Mouse (Mus musculus) spleen, postnatal 36 days (tissue): Measurements from ENCODE around the gene Srf.

Experiments
- DNase-seq, 2 experiments: peaks; one replicate each; pipeline ENCODE4 v3.0.0; 2022; ENCODE audit warnings: low spot score in 2 of 2, mixed read lengths in 1 of 2

Srf gene

DNA sequence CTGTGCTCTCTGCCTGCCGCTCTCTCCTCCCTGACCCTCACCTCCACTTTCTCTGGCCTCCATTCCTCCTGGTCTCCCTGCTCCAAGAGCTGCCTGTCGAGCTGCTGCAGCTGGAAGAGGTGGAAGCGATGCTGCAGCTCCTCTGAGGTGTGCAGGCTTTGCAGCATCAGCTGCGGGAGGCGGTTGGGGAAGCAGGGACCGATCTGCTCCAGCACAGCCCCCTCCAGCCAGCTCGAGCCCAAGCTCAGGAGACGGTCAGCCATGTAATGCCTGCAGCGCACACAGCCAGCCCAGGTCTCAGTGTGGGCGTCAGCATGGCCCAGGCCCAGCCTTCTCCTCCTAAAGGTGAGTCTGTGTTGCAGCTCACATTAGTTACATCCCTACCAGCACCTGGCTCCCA, 36.0 kb downstream of the Srf start:
- DNase-seq = no peak

DNA sequence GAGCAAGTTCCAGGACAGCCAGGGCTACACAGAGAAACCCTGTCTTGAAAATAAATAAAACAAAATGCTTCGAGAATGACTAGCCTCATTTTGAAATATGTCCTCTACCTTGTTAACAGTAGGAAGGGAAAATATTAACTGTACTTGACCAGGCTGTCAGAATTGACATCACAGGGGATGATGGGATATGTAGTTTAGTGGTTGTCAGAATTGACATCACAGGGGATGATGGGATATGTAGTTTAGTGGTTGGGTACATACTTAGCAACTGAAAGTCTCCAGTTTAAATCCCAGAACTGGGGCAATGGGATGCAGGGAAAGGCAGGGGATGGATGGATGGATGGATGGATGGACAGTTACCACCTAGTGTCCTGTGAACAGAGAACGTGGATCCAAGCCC, 42.6 kb downstream of the Srf start:
- no peak for DNase-seq

GRCm38 (mm10) chr17:46511059-46511710, 44.8 kb downstream of the Srf start:
- DNase-seq = no peak

- DNase-seq = no peak
These were observed 50.4 kb downstream of the Srf start for GRCm38 (mm10) chr17:46505617-46506016.

GRCm38 (mm10) chr17:46503847-46504638, 51.9 kb downstream of the Srf start:
- no peak for DNase-seq

- DNase-seq = no peak
These were observed 53.2 kb downstream of the Srf start for GRCm38 (mm10) chr17:46502775-46503174.
